Mouse (Mus musculus) liver, embryonic 16.5 days (tissue): ENCODE results near the gene Aldh1l1. TPM values are rescaled to one million over a fixed set of nuclear protein-coding genes. Genes with fewer than 3 reads are reported as not detected.

Experiments used
- ATAC-seq: fragments of 200-750 bp; cut with Nextera tagmentation; 2 replicates; pipeline ENCODE4 v1.8.0; 2017; ENCODE audit warnings: low read depth, mild to moderate bottlenecking, moderate number of reproducible peaks, moderate library complexity
- H3K27ac ChIP-seq: fragments of 300-500 bp; sonication (generic); 2 replicates; pipeline ENCODE4 v1.5.1; 2014; ENCODE audit warnings: mild to moderate bottlenecking, low read length
- H3K27me3 ChIP-seq: fragments of 300-500 bp; sonication (generic); 2 replicates; pipeline ENCODE4 v1.6.1; 2014; ENCODE audit warnings: low read depth, low read length, mixed read lengths; ENCODE audit not compliant: control insufficient read depth, insufficient read depth
- H3K36me3 ChIP-seq: fragments of 300-500 bp; sonication (generic); 2 replicates; pipeline ENCODE4 v1.6.1; 2014; ENCODE audit warnings: mild to moderate bottlenecking; ENCODE audit not compliant: control insufficient read depth, insufficient read depth
- H3K4me1 ChIP-seq: fragments of 300-500 bp; sonication (generic); 2 replicates; pipeline ENCODE4 v1.6.1; 2014; ENCODE audit warnings: low read depth, low read length, mixed read lengths; ENCODE audit not compliant: control insufficient read depth
- H3K4me2 ChIP-seq: fragments of 300-500 bp; sonication (generic); 2 replicates; pipeline ENCODE4 v1.6.1; 2014; ENCODE audit warnings: low read depth, low read length, mixed read lengths
- H3K4me3 ChIP-seq: fragments of 300-500 bp; sonication (generic); 2 replicates; pipeline ENCODE4 v1.5.1; 2014; ENCODE audit warnings: low read depth, mild to moderate bottlenecking, low read length
- H3K9ac ChIP-seq: fragments of 300-500 bp; sonication (generic); 2 replicates; pipeline ENCODE4 v1.6.1; 2014; ENCODE audit warnings: low read depth, low read length
- H3K9me3 ChIP-seq: fragments of 300-500 bp; sonication (generic); replicated peaks from 2 replicates; pipeline ENCODE4 v1.6.1; 2016; ENCODE audit warnings: low read length; ENCODE audit not compliant: control insufficient read depth
- WGBS: fragments of 180-500 bp; shearing (Covaris S2); extraction: QIAGEN DNeasy Blood & Tissue Kit; methylation state at CpG from one replicate; pipeline ENCODE4 v1.1.7; 2014; ENCODE audit not compliant: insufficient replicate concordance; 5-methylcytosine and 5-hydroxymethylcytosine counted together
- polyA plus RNA-seq: library from polyadenylated mRNA; unstranded; fragments of >200 nt; fragmentation: Nextera tagmentation; extraction: Ambion mirVana; gene quantifications from 2 replicates; pipeline ENCODE4 v1.2.1, GENCODE M21; 2015

Aldh1l1 gene
- polyA plus RNA-seq, 1 experiment from 2014 or later: 48.3 TPM

- H3K36me3 ChIP-seq: no peaks in the 10 kb centered on the region
- H3K27ac ChIP-seq: peak within 1 kb of the TSS; percentile 89
- peak within 1 kb of the TSS; percentile 88 for H3K4me2 ChIP-seq
- no peaks in the 10 kb centered on the region for H3K27me3 ChIP-seq
- H3K4me3 ChIP-seq: peak within 1 kb of the TSS; percentile 78
- H3K9ac ChIP-seq: peak within 1 kb of the TSS; percentile 81
- peak; percentile 87 for ATAC-seq
- 2% methylated on average over 47 of the region's 49 CpGs for WGBS
- H3K4me1 ChIP-seq: peaks cover 57% of the 10 kb centered on the region
- no peaks in the 10 kb centered on the region for H3K9me3 ChIP-seq
Observed at GRCm38 (mm10) chr6:90604533-90605297, 118.5 kb downstream of the Aldh1l1 start, which contains the start of gene Slc41a3. Slc41a3 (plus strand) TSS chr6:90604725.

- Histone ChIP-seq H3K27ac (peak overlapping the region; percentile 89), H3K9ac (peak overlapping the region; percentile 81), H3K27me3 (no peaks in the 10 kb centered on the region), H3K4me3 (peak overlapping the region; percentile 78), H3K9me3 (no peaks in the 10 kb centered on the region), H3K4me1 (peaks cover 62% of the 10 kb centered on the region), H3K36me3 (no peaks in the 10 kb centered on the region), H3K4me2 (peak overlapping the region; percentile 88)
- no peak for ATAC-seq
- WGBS: 16% methylated on average over 5 of the region's 5 CpGs
Observed at GRCm38 (mm10) chr6:90605298-90605665, 119.1 kb downstream of the Aldh1l1 start.

GRCm38 (mm10) chr6:90606538-90606937 is 120.3 kb downstream of the Aldh1l1 start:
- peaks cover 62% of the 10 kb centered on the region for H3K4me1 ChIP-seq
- H3K4me3 ChIP-seq: no peak overlapping the region
- 27% methylated on average over 7 of the region's 7 CpGs for WGBS
- ATAC-seq: no peak
- H3K36me3 ChIP-seq: no peaks in the 10 kb centered on the region
- H3K4me2 ChIP-seq: peak overlapping the region; percentile 22; the same call in 1 of the 2 replicates
- no peaks in the 10 kb centered on the region for H3K9me3 ChIP-seq
- peak overlapping the region; percentile 17; the same call in 1 of the 2 replicates for H3K9ac ChIP-seq
- H3K27me3 ChIP-seq: no peaks in the 10 kb centered on the region
- peak overlapping the region; percentile 45; the same call in 1 of the 2 replicates for H3K27ac ChIP-seq

- 10% methylated on average over 5 of the region's 5 CpGs for WGBS
- Histone ChIP-seq H3K27ac (peak overlapping the region; percentile 1; the same call in 1 of the 2 replicates), H3K4me1 (peaks cover 60% of the 10 kb centered on the region), H3K27me3 (no peaks in the 10 kb centered on the region), H3K9me3 (no peaks in the 10 kb centered on the region), H3K9ac (no peak overlapping the region; the same call in 1 of the 2 replicates), H3K36me3 (no peaks in the 10 kb centered on the region), H3K4me3 (no peak overlapping the region), H3K4me2 (no peak overlapping the region)
- no peak for ATAC-seq
Observed at GRCm38 (mm10) chr6:90607196-90607595, 121.0 kb downstream of the Aldh1l1 start.

- H3K27ac ChIP-seq: peak overlapping the region; percentile 32; the same call in 1 of the 2 replicates
- ATAC-seq: peak; percentile 62
- no peaks in the 10 kb centered on the region for H3K9me3 ChIP-seq
- no peaks in the 10 kb centered on the region for H3K27me3 ChIP-seq
- no peak overlapping the region for H3K4me2 ChIP-seq
- 24% methylated on average over 6 of the region's 6 CpGs for WGBS
- H3K9ac ChIP-seq: no peak overlapping the region
- no peak overlapping the region for H3K4me3 ChIP-seq
- H3K36me3 ChIP-seq: no peaks in the 10 kb centered on the region
- peaks cover 51% of the 10 kb centered on the region for H3K4me1 ChIP-seq
Observed at GRCm38 (mm10) chr6:90608186-90608585, 122.0 kb downstream of the Aldh1l1 start.

GRCm38 (mm10) chr6:90610248-90610647 is 124.0 kb downstream of the Aldh1l1 start:
- 85% methylated on average over 5 of the region's 5 CpGs for WGBS
- peaks cover 38% of the 10 kb centered on the region for H3K4me1 ChIP-seq
- H3K27ac ChIP-seq: no peak overlapping the region

GRCm38 (mm10) chr6:90613277-90613676 is 127.0 kb downstream of the Aldh1l1 start:
- peaks cover 30% of the 10 kb centered on the region for H3K4me1 ChIP-seq
- H3K27me3 ChIP-seq: no peaks in the 10 kb centered on the region
- WGBS: 68% methylated on average over 8 of the region's 8 CpGs
- no peaks in the 10 kb centered on the region for H3K36me3 ChIP-seq
- no peaks in the 10 kb centered on the region for H3K9me3 ChIP-seq
- ATAC-seq: no peak
- H3K4me3 ChIP-seq: no peak overlapping the region
- no peak overlapping the region for H3K9ac ChIP-seq
- H3K4me2 ChIP-seq: no peak overlapping the region
- H3K27ac ChIP-seq: no peak overlapping the region

More at GRCm38 (mm10) chr6:90610248-90610647, 124.0 kb downstream of the Aldh1l1 start:
- no peaks in the 10 kb centered on the region for H3K9me3 ChIP-seq
- no peaks in the 10 kb centered on the region for H3K27me3 ChIP-seq
- no peaks in the 10 kb centered on the region for H3K36me3 ChIP-seq
- H3K9ac ChIP-seq: no peak overlapping the region
- H3K4me3 ChIP-seq: no peak overlapping the region
- no peak overlapping the region for H3K4me2 ChIP-seq
- no peak for ATAC-seq

- H3K9me3 ChIP-seq: no peaks in the 10 kb centered on the region
- peaks cover 31% of the 10 kb centered on the region for H3K4me1 ChIP-seq
- WGBS: 75% methylated on average over 7 of the region's 7 CpGs
- H3K36me3 ChIP-seq: no peaks in the 10 kb centered on the region
- no peak overlapping the region for H3K27ac ChIP-seq
- no peak overlapping the region for H3K4me3 ChIP-seq
- H3K9ac ChIP-seq: no peak overlapping the region
- ATAC-seq: no peak
- H3K4me2 ChIP-seq: no peak overlapping the region
- no peaks in the 10 kb centered on the region for H3K27me3 ChIP-seq
Observed at GRCm38 (mm10) chr6:90615362-90615761, 129.1 kb downstream of the Aldh1l1 start.

- Histone ChIP-seq H3K27me3 (no peaks in the 10 kb centered on the region), H3K4me1 (peaks cover 38% of the 10 kb centered on the region), H3K4me3 (no peak overlapping the region), H3K9ac (no peak overlapping the region), H3K27ac (no peak overlapping the region), H3K36me3 (no peaks in the 10 kb centered on the region), H3K9me3 (no peaks in the 10 kb centered on the region), H3K4me2 (no peak overlapping the region)
- ATAC-seq: no peak
- 79% methylated on average over 6 of the region's 6 CpGs for whole genome bisulfite sequencing
Observed at GRCm38 (mm10) chr6:90615991-90616390, 129.8 kb downstream of the Aldh1l1 start.
